Mouse (Mus musculus): Measurements from ENCODE around the gene Myl3.

The Myl3 gene

DNA sequence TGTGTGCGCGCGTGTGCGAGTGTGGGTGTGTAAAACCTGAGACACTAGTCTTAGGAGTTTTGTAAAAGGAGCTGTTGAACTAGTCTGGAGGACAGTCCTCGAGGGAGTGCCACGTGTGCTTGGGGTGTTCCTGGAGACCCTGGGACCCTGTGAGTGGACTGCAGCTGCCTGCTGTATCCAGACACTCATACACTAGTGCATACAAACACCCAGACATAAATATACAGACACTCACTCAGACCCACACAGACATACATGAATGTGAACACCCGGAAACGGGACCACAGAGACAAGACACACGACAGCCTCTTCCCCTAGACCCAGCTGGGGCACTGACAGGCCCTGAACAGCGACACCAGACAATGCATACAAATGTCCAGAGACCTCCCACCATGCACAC lies 21.1 kb downstream of the Myl3 start:
- no peak for DNase-seq (ENCODE audit: low spot score)

DNA sequence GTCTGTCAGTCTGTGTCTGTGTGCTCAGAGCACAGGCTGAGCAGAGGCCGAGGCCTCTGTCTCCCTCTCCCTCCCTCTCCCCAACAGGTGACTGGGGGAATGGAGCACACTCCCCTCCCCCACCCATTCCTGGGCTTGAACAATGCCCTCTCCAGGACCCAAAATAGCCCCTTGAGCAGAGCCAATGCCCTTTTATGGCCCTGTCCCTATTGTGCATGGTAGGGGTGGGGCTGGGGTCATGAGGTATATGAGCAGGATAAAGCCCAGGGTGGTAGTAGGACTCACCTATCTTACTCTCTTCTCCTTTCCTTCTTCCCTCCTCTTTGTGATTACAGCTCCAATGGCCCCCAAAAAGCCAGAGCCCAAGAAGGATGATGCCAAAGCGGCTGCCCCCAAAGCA lies 21.7 kb downstream of the Myl3 start:
- no peak for DNase-seq (ENCODE audit: low spot score)

DNA sequence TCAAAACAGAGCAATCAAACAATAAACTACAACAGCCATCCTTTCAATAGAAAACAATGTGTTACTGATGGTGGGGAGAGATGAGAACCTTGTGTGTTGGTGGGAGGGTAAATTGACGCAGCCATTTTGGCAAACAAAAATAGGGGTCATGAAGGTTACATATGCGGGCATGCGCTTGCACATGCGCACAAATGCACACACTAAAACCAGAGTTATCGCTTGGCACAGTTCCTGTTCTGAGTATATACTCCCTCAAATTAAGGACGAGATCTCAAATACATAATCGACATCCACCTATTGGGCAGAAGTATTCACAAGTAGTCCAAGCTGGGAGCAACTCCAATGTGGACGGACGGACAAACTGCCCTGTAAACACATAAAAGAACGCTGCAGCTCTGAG lies 30.7 kb downstream of the Myl3 start:
- DNase-seq (ENCODE audit: low spot score): no peak

DNA sequence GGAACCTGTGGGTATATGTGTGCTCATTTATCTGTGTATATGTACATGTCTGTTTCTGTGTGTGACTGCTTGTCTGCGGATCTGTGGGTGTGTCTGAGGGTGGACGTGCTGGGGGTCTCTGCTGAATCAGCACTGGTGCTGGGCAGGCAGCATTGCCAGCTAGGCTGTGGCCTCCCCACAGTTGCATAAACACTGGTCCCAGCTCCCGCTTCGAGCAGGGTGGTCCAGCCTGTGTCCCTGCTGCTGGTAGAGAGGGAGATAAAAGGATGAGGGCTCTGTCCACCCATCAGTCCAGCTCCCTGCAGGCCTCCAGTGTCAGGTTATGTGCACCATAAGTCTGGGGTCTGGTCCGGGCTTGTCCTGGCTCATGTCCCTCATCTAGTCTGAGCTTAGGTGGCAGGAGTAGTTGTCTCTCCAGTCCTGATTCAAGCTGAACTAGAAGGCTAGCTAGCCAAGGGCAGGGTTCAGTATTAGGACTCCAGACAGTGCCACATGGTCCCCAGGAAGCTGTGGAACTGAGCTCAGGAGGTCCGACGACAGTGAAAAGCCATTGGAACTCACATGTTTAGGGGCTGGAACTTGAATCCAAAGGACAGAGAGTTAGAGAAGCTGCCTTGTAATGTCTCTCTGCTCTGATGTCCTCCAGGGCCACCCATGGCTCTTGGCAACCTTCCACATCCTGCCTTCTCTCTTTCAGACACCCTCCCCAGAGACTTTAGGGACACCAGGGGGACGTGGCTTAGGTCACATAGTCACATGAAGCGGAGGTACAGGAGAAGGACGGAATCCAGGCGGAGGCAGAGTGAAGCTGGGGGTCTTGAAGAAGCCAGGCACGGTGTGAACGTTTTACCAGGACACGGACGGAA lies 33.0 kb downstream of the Myl3 start:
- DNase-seq (ENCODE audit: low spot score): no peak

DNA sequence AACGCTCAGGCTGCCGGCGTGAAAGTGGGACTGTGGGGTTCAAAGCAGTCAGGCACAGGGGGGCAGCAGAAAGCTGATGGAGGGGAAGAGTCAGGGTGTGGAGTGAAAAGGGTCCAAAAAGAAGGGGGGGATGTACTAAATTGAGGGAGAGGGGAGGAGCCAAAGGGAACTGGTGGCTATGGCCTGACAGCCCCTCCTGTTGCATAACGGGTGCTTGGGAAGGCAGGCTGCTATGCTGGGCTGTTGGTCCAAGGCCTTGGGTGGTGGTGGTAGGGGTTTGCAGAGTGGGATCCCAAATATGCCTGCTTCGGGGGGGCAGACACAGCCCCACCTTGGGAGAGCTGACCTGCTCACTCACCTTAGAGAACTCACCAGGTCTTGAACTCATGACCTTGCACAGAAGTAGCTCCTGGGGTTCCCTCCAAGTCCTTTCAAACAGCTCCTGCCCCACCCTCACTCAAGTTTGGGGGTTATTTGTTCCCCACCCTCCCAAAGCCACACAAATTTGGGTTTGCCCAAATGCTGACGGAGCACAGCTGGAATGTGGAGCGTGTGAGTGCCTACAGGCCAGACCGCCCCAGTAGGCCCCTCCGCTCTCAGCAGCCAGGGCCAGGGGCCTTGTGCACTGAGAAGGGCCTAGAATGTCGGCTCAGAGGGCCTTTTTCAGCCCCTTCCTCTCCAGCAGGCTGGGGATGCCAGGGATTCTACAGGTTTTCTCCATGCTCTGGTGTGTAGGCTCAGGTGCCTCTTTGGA lies 33.8 kb downstream of the Myl3 start:
- no peak for DNase-seq (ENCODE audit: low spot score)

DNA sequence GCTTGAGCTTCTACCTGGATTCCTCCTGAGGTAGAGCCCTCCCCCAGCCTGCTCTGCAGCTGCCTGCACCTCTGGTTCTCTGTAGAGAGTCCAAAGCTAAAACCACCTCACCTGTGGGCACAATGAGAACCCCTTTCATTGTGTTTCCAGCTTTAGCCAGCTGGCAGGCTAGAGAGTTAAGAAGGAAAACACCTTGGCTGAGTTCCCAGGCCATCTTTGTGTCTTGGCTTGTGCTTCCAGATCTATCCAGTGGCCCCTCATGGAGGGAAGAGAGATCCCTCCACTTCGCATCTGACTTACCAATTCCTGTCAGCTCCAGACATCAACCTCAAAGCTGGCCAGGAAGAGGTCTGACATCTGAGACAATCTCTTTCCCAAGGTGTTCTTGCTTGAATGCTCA lies 36.4 kb downstream of the Myl3 start:
- no peak for DNase-seq (ENCODE audit: low spot score)

DNA sequence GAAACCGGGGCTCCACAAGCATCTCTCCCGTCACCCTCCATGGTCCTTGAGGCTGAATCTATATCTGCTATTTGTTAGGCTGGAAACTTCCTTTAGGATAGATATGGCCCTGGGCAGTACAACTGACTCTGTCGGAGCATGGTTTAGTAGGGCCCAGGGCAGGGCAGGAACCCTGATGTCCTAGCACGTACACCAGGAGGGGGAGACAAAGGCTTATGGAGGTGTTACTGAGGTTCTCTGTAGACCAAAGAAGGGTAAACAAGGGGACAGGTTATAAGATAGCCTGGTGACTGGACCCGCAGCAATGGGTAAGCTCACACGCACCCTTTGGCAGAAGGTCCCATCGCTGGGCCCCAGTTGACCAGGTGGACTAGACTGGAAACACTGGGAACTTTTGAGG lies 36.9 kb downstream of the Myl3 start:
- no peak for DNase-seq (ENCODE audit: low spot score)

DNA sequence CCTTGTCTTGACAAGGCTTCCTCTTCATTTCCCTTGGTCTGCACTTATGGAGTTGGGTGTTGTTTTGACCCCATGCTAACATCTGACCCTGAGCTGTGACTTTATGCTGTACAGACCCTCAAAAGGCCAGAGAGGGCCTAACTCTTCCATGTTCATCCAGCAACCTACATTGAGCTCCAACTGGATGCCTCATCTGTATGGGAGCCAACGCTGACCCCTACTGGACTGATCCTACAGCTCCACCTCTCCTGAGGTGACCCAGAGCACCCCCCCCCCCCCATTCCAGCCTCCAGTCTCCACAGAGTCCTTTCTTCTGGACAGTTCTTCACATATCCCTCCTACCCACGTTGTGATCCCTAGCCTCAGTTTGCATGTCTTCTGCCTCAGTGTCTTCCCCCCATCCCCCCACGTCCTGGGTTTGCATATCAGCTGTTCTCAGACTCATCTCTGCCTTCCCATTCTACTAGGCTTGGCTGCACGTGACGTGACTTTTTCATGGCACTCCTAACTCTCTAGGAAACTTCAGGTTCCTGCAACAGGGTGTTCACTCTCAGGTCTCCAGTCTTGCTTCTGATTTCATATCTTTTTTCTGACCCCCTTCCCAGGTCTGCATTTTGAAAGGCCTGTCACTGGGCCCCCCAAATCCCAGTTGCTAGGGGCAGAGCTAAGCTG lies 37.7 kb downstream of the Myl3 start:
- DNase-seq (ENCODE audit: low spot score): no peak

DNA sequence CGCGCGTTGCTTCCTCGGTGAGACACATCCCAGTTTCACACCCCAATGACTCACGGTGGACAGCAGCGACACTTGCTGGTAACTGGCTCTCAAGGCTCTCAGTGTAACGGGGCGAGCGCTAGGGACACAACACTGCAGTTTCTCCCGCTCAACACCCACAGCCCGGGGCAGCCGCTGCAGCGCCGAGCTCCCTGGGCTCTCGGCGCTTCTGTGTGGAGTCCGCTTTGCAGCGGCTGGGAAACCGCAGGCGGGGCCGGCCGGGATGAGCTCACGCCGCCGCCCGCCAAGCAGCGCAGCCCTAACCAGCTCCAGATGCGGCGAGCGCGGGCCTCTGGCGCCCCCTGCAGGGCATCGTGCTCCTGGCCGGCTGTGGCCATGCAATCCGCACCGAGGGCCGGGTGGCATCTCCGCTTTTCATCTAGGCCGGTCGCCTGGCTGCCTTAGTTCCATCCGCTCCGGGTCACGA lies 39.6 kb downstream of the Myl3 start:
- peak; percentile 89 for DNase-seq (ENCODE audit: low spot score)

DNA sequence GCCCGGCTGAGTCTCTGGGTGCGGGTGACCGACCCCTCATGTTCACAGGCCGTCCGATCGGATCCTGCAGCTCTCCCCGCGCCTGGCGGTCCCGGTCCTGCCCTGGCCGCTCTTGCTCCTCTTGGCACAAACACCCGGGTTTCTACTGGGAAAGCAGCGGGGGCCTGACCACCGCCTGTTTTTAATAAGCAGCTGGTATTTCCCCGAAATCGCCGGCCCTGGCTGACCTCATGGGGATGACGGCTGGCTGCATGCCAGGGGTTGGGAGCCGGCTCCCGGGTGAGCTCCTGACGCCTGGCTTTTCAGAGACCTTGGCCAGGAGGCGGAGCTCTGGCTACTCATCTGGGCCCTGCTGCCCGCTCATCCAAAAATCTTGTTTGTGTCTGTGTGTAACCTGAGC lies 40.1 kb downstream of the Myl3 start:
- peak; percentile 72 for DNase-seq (ENCODE audit: low spot score)

DNA sequence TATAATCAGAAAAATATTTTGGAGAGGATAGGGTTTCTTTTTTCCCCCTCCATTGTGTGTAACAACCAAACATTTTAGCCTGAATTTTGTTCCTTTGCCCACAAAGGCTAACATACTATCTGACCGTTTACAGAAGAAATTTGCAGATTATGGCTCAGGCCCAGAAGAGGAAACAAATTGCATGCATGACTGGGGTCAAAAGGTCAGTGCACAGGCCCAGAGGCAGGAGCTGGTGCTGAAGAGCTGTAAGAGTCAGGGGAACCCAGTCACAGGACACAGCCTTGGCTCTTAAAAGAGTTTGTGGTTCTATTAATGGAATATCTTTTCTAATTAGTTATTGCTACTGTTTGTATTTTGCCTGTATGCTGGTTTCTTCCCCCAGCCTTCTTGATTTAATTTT lies 42.0 kb downstream of the Myl3 start:
- DNase-seq (ENCODE audit: low spot score): peak; percentile 26

DNA sequence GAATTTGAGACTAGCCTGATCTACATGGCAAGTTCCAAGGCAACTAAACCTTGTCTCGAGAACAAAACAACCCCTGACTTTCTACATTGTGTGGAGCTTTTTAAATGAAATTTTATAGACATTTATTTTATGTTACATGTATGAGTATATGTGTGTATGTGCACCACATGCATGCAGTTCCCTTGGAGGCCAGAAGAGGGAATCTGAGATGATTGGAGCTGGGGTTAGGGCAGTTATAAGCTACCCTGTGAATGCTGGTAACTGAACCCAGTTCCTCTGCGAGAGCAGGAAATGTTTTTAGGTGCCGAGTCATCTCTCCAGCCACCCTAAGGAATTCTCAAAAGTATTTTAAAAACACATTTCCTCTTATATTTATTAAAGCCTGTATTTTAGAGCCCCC lies 46.5 kb downstream of the Myl3 start:
- DNase-seq (ENCODE audit: low spot score): no peak

DNA sequence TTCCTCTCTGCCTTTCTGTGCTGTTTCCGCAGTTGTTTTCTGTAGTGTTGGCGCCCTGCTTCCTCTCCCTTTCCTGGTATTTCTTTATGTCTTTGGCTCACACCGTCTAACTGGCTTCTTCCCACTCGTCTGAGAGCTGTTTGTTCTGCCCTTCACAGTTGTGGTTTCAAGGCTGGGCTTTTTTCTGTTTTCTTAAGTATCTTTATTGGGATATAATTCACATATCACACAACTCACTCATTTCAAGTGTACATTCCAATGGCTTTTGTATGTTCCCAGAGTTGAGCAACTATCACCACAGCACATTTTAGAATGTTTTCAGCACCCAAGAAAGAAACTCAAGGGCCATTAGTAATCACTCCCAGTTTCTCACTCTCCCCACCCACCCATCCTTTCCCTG lies 48.8 kb downstream of the Myl3 start:
- DNase-seq (ENCODE audit: low spot score): no peak

DNA sequence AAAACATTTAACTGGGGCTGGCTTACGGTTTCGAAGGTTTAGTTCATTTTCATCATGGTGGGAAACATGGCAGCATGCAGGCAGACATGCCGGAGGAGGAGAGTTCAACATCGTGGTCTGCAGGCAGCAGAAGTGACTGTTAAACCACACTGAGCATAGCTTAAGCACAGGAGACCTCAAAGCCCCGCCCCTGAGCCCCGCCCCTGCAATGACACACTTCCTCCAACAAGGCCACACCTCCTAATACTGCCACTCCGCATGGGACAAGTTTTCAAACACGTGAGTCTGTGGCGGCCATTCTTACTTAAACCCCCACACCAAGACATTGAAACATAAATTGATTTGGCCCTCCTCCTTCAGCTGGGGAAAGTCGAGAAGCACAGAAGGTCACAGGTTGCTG lies 55.4 kb downstream of the Myl3 start:
- DNase-seq (ENCODE audit: low spot score): no peak

DNA sequence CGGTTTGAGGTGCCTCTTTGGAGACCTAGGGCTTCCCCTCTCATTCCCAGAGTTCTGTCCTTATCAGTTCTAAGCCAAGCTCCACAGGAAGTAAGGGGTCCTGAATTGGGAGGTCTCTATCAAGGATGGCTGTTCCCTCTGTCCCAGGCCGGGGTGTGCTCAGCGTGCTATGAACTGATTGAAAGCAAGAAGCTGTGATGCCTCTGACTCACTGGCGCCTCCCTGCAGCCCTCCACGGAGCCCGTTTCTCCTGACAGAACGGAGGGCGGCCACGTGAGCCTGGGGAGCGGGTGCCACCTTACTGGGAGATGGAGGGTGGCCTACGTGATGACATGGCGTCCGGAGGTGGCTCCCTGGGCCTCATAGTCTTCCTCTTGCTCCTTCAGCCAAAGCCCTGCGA lies 56.2 kb downstream of the Myl3 start, which contains the start of gene Prss42:
Prss42 (plus strand) TSS at position 301 of the 400 bp plus-strand sequence.
- no peak for DNase-seq (ENCODE audit: low spot score)

DNA sequence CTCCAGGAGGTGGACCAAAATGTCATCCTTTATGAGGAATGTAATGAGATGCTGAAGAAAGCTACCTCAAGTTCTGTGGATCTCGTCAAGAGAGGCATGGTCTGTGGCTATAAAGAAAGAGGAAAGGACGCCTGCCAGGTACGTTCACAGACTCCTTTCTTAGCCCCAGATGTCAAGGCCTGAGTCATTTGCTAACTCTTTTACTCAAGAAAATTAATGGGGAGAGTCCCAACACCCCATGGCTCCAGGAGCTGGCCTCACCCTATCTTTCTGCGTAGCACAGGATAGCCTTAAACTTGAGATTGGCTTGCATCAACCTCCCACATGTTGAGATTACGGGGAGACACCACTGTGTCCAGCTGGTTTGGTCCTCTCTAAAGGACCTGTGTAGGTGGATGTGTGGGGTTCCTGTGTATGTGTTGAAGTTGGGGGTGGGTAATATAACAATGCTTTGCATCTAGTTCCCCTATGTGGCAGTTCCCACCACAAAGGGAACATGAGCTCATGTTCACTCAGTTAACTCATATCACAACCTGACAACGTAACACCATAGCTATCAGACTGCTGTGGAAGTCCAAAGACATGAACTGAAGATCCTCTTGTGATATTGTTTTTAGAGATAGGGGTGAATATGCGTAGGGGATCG lies 59.3 kb downstream of the Myl3 start:
- no peak for DNase-seq (ENCODE audit: low spot score)

DNA sequence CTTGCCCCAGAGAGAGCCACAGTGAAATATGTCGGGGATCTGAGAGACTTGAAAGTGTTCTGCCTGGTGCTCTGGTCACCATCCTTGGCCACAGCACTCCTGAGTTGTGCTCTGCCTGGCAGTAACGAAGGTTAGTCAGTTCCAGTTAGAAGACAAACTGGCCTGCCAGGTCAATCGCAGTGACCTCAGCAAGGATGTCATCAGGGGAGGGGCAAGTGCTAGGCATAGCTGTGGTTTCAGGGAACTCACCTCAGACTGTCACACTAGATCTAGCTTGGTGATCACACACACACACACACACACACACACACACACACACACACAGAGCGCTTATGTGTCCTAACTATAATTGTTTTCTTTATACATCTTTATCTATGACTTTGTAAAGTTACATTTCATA lies 61.6 kb downstream of the Myl3 start:
- no peak for DNase-seq (ENCODE audit: low spot score)

DNA sequence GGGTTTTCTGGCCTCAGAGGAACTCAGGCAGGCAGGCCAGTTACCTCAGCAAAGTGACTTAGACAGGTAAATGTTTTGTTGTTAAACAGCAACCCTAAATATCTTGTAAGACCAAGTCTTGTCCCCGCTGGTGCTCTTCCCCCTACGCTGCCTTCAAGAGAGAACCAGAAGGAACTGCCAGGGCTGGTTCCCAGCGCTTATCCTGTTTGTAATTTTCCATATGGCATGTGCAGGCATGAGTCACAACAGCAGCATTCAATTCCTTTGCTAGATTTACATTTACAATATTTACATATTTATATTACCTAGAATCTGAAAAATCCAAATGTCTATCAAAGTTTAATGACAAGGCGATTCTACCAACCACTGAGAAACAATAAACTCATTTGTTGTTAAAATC lies 68.4 kb downstream of the Myl3 start:
- DNase-seq (ENCODE audit: low spot score): no peak

DNA sequence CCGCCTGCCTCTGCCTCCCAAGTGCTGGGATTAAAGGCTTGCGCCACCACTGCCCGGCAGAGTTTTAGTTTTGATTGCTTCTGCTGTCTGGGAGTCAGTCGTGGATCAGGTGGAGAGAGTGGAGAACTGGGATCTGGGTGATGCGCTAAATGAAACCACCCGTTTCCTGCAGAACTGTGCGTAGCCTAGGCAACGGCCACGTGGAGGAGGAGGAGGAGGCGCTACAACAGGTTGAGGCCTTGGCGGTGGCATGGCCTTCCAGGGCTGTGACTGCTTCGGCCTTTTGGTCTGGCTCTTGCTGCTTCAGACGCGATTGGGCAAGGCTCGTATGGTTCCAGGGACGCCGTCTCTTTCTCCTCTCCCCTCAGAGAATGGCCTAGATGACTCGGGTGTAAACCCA lies 72.1 kb downstream of the Myl3 start, which contains the start of gene Prss44:
Prss44 (plus strand) TSS at position 206 of the 400 bp plus-strand sequence.
- DNase-seq (ENCODE audit: low spot score): no peak

Data from yolk sac, embryonic 10.5 days (tissue).